Mouse (Mus musculus) forebrain, embryonic 16.5 days (tissue): ENCODE data around the gene Spo11. TPM values are rescaled to one million over a fixed set of nuclear protein-coding genes. Genes with fewer than 3 reads are reported as not detected.
A peak's percentile ranks its signal among the peaks of the same experiment; 100 is the strongest.

ENCODE experiments used
- ATAC-seq: fragments of 200-750 bp; cut with Nextera tagmentation; 2 replicates; pipeline ENCODE4 v1.8.0; 2017; ENCODE audit warnings: mild to moderate bottlenecking, moderate library complexity
- H3K27ac ChIP-seq: fragments of 300-500 bp; sonication (generic); 2 replicates; pipeline ENCODE4 v1.5.1; 2014; ENCODE audit warnings: low read length, control low read depth
- H3K27me3 ChIP-seq: fragments of 300-500 bp; sonication (generic); replicated peaks from 2 replicates; pipeline ENCODE4 v1.6.1; 2014; ENCODE audit warnings: low read length; ENCODE audit not compliant: control insufficient read depth, insufficient read depth
- H3K36me3 ChIP-seq: fragments of 300-500 bp; sonication (generic); 2 replicates; pipeline ENCODE4 v1.6.1; 2014; ENCODE audit not compliant: control insufficient read depth, insufficient read depth
- H3K4me1 ChIP-seq: fragments of 300-500 bp; sonication (generic); replicated peaks from 2 replicates; pipeline ENCODE4 v1.6.1; 2014; ENCODE audit warnings: low read length; ENCODE audit not compliant: control insufficient read depth, insufficient read depth
- H3K4me2 ChIP-seq: fragments of 300-500 bp; sonication (generic); 2 replicates; pipeline ENCODE4 v1.6.1; 2014; ENCODE audit warnings: mild to moderate bottlenecking, low read length, control low read depth
- H3K4me3 ChIP-seq: fragments of 300-500 bp; sonication (generic); replicated peaks from 2 replicates; pipeline ENCODE4 v1.5.1; 2014; ENCODE audit warnings: mild to moderate bottlenecking, low read length, control low read depth
- H3K9ac ChIP-seq: fragments of 300-500 bp; sonication (generic); replicated peaks from 2 replicates; pipeline ENCODE4 v1.6.1; 2014; ENCODE audit warnings: low read depth, low read length, control low read depth
- H3K9me3 ChIP-seq: fragments of 300-500 bp; sonication (generic); 2 replicates; pipeline ENCODE4 v1.6.1; 2016; ENCODE audit warnings: low read length; ENCODE audit not compliant: control insufficient read depth
- WGBS: fragments of 180-500 bp; shearing (Covaris S2); extraction: QIAGEN DNeasy Blood & Tissue Kit; methylation state at CpG from one replicate; pipeline ENCODE4 v1.1.7; 2014; 5-methylcytosine and 5-hydroxymethylcytosine counted together
- polyA plus RNA-seq: library from polyadenylated mRNA; unstranded; fragments of >200 nt; fragmentation: Nextera tagmentation; extraction: Ambion mirVana; gene quantifications from 2 replicates; pipeline ENCODE4 v1.2.1, GENCODE M21; 2015

The Spo11 gene
- polyA plus RNA-seq, 1 experiment from 2014 or later, result 0.75 TPM

DNA sequence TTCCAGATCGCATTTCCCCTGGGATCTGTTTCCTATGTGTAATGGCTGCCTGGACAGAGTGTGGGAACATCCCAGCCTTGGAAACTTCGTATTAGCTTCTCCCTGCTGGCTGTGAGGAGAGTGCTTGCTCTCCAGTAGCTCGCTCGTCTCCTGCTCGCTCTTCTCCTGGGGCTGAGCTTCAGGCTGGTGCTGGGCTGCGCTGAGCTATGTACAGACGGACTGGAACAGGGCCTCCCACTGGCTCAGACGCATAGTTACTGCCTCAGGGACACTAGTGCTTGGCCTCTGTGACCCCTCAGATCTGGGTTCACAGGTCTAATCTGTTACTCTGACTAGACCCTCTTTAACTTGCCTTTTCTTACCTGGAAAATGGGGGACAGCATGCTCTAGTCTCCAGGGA is 46.9 kb downstream of the Spo11 start:
- Histone ChIP-seq H3K4me1 (peaks cover 46% of the 10 kb centered on the region), H3K4me3 (no peak overlapping the region), H3K27ac (no peak overlapping the region), H3K9me3 (no peaks in the 10 kb centered on the region), H3K4me2 (no peak overlapping the region), H3K9ac (no peak overlapping the region), H3K27me3 (no peaks in the 10 kb centered on the region), H3K36me3 (no peaks in the 10 kb centered on the region)
- WGBS, result 78% methylated on average over 8 of the region's 8 CpGs
- ATAC-seq, result no peak

DNA sequence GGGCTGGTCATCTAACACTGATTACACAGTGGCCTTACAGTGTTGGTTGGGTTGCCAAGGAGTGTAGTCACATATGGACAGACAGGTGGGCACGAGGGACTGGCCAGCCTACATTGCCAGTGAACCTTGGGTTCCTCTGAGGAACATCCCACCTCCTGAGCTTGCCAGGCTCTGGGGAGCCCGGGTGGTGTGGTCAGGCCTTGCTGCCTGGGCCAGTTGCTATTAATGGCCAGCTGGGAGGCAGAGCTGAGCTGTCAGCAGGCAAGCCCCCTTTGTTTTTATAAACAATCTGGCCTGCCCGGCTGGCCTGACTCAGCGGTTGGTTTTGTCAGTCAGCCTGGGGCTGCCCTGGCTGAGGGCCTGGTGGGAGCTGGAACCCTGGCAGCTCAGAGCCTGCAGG is 47.4 kb downstream of the Spo11 start:
- Histone ChIP-seq H3K36me3 (no peaks in the 10 kb centered on the region), H3K27ac (no peak overlapping the region), H3K9me3 (no peaks in the 10 kb centered on the region), H3K4me3 (no peak overlapping the region), H3K9ac (no peak overlapping the region), H3K27me3 (no peaks in the 10 kb centered on the region), H3K4me2 (no peak overlapping the region), H3K4me1 (peaks cover 41% of the 10 kb centered on the region)
- 13% methylated on average over 4 of the region's 4 CpGs for WGBS
- peak; percentile 4; the same call in 1 of the 2 replicates for ATAC-seq

DNA sequence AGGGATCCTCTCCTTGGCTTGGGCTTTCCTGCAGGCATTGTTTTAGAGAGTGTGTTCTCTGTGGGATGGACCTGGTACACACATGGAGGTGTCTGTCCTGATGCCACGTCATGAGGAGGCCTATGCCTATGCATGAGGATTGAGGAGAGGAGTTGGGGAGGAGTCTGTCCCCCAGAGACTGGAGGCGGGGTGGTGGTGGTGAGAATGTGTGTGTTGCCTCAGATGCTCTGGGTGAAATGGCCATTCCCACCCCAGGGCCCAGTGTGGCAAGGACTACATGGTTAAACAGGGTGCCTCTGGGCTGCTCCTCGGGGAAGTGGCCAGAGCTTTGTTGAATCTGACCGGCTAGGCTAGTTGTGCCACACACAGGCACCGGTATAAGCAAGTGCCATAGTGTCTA is 48.8 kb downstream of the Spo11 start:
- Histone ChIP-seq H3K27me3 (no peaks in the 10 kb centered on the region), H3K36me3 (no peaks in the 10 kb centered on the region; the same call in 1 of the 2 replicates), H3K4me1 (peaks cover 34% of the 10 kb centered on the region), H3K9ac (no peak overlapping the region), H3K9me3 (no peaks in the 10 kb centered on the region), H3K4me2 (no peak overlapping the region), H3K4me3 (no peak overlapping the region), H3K27ac (no peak overlapping the region)
- WGBS, result 83% methylated on average over 5 of the region's 5 CpGs
- no peak for ATAC-seq

DNA sequence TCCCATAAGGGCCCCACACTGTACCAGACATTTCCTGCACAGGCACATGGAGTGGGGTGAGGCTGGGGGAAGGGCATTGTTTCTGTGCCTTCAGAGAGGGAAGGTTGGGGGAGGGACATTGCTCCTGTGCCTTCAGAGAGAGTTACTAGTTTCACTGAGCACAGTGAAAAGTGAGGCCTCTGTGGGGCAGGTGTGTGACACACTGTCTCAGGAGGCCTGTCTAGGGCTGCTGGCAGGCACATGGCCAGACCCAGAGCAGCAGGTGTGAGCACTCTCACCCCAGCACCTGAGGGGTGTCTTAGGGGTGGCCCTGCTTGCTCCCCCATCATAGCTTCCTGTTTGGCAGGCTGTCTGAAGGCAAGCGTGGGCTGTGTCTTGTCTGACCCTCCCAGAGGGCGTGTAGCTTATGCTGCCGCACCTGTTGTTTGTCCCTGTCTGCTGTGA is 49.2 kb downstream of the Spo11 start:
- Histone ChIP-seq H3K4me3 (no peak overlapping the region), H3K4me1 (peaks cover 34% of the 10 kb centered on the region), H3K9ac (no peak overlapping the region), H3K36me3 (no peaks in the 10 kb centered on the region; the same call in 1 of the 2 replicates), H3K27me3 (no peaks in the 10 kb centered on the region), H3K4me2 (no peak overlapping the region), H3K27ac (no peak overlapping the region), H3K9me3 (no peaks in the 10 kb centered on the region)
- 79% methylated on average over 3 of the region's 3 CpGs for WGBS
- ATAC-seq, result no peak

DNA sequence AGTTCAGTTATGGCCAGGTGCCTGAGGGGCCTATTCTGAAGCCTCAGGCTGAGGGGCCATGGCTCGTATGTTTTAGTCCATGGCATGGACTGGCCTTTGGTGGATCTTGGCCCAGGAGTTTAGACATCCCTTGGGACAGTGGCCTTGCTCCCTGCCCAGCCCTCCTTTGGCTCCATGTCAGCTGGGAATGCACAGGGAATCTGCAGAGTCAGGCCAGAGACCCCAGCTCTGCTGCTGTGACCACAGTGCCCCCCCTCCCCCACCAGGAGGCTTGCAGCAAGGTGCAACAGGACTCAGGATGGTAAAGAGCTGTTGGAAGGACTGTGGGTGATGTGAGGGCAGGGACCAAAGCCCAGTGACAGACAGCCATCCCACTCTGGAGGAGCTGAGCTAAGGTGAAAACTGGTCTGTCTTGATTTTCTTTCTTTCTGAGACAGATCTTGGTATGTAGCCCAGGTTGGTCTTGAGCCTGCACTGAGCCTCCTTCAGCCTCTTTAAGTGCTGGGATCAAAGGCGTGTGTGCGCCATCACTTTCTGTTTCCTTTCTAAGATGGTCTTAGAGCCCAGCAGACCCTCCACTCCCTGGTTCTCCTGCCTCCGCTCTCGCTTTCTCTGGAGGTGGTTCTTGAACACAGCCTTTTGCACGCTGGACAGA is 49.8 kb downstream of the Spo11 start:
- H3K27ac ChIP-seq, result no peak overlapping the region
- H3K36me3 ChIP-seq, result no peaks in the 10 kb centered on the region; the same call in 1 of the 2 replicates
- H3K4me3 ChIP-seq, result no peak overlapping the region
- no peak overlapping the region for H3K9ac ChIP-seq
- H3K27me3 ChIP-seq, result no peaks in the 10 kb centered on the region
- H3K9me3 ChIP-seq, result no peaks in the 10 kb centered on the region
- H3K4me2 ChIP-seq, result no peak overlapping the region
- 92% methylated on average over 6 of the region's 6 CpGs for WGBS
- peaks cover 33% of the 10 kb centered on the region for H3K4me1 ChIP-seq
- ATAC-seq, result no peak

DNA sequence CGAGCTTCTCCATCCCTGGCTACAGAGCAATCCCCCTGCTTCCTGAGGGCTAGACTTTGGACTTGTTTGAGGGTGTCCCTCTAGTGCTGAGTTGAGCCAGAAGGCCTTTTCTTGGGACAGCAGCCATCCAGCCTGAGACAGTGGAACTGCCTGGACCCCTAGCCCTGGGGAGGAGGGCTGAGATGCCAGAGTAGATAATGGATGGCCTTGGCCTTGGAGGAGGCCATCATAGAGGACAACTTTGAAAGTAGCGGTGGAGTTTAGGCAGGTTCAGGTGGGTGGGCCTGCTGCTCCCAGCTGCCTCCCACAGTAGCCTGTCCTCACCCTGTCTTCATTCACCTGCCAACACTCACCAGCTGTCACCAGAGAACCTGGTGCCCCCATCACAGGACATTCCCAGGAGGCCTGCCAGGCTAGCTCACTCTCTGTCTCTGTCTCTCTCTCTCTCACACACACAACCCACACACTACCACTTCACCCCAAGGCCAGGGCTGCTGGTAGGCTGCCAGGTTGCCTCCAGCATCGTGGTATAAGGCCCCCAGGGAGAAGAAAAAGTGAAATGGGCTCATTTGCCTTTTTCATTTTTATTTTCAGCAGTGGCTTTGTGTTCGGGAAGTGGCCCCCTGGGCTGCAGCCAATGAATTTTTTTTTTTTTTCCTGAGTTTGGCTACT is 50.5 kb downstream of the Spo11 start:
- Histone ChIP-seq H3K4me1 (peaks cover 27% of the 10 kb centered on the region), H3K9me3 (no peaks in the 10 kb centered on the region), H3K27ac (no peak overlapping the region), H3K4me3 (no peak overlapping the region), H3K36me3 (peaks cover under 1% of the 10 kb centered on the region), H3K27me3 (no peaks in the 10 kb centered on the region), H3K4me2 (no peak overlapping the region), H3K9ac (no peak overlapping the region)
- 64% methylated on average over 4 of the region's 4 CpGs for WGBS
- no peak for ATAC-seq

DNA sequence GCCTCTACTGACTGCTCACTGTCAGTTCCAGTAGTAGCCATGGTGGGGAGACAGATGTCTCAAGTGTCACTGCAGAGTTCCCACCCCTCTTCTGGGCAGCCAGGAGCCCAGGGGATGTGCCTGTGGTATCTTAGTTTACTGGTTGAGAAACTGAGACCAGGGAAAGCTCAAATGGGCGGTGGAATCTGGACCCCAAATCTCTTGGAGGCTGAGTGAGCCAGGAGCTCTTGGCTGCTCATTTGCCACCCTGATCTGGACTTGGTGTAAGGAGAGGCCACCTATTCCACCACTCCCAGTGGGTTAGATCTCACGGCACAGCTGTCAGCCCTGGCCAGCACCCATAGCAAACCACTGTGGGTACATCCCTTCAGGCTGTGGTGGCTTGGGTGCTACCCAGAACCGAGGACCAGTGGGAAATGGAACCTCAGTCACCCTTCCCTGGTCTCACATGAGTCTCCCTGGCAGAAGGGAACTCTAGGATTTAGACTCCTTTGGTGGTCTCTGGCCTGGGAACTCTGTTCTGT is 51.1 kb downstream of the Spo11 start:
- H3K27ac ChIP-seq, result no peak overlapping the region
- H3K9ac ChIP-seq, result no peak overlapping the region
- peaks cover 21% of the 10 kb centered on the region for H3K4me1 ChIP-seq
- 91% methylated on average over 3 of the region's 3 CpGs for WGBS
- H3K27me3 ChIP-seq, result no peaks in the 10 kb centered on the region
- H3K4me3 ChIP-seq, result no peak overlapping the region
- H3K4me2 ChIP-seq, result no peak overlapping the region
- no peaks in the 10 kb centered on the region for H3K9me3 ChIP-seq
- ATAC-seq, result no peak
- H3K36me3 ChIP-seq, result peaks cover 4% of the 10 kb centered on the region

DNA sequence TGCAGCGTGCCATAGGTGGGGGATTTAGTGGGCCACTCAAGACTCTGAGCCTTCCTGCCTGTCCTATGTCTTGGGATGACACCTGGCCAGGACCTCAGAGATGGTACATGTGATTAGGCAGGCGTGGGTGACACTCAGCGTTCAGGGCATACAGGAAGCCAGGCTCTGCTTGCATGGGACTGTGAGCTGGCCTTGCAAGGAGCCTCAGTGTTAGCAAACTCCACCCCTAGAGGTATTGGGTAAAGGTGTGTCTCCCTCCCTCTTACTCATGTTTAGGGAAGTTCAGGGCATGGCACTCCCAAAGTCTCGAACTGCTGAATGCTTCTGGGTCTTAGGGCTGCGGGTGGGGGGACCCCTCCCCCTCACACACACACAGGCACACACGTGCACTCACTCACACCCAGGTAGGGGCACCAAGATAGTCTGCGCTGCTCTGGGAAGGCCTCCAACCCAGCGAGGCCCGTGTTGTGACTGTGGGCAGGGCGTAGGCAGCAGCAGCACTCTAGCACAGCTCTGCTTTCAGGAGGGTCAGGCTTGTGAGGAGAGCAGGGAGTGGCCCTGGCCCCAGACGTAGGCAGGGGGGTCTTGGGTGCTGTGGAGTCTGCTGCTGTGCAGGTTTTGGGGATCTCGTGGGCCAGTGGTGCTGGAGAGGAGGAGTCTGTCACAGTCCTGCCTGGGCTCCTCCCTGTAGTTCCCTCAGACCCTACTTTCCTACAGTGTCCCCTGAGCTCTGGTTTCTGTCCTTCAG is 53.3 kb downstream of the Spo11 start:
- ATAC-seq, result no peak
- no peaks in the 10 kb centered on the region for H3K9me3 ChIP-seq
- no peak overlapping the region for H3K27ac ChIP-seq
- WGBS, result 78% methylated on average over 12 of the region's 12 CpGs
- H3K4me1 ChIP-seq, result peaks cover 4% of the 10 kb centered on the region
- no peaks in the 10 kb centered on the region for H3K27me3 ChIP-seq
- H3K9ac ChIP-seq, result no peak overlapping the region
- H3K4me2 ChIP-seq, result no peak overlapping the region
- H3K4me3 ChIP-seq, result no peak overlapping the region
- peaks cover 11% of the 10 kb centered on the region for H3K36me3 ChIP-seq

DNA sequence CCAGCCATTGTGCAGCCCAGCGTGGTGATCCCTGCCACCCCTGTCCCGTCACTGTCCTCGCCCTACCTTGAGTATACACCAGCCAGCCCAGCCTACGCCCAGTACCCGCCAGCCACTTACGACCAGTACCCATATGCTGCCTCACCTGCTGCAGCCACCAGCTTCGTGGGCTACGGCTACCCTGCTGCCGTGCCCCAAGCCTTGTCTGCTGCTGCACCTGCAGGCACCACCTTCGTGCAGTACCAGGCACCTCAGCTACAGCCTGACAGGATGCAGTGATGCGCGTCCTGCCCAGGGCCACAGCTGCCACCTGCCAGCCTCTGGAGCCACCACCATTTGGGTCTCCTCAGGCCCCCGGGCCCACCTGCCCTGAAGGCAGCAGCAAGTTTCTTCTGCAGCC is 56.0 kb downstream of the Spo11 start:
- H3K4me1 ChIP-seq, result no peaks in the 10 kb centered on the region
- no peak overlapping the region for H3K4me3 ChIP-seq
- WGBS, result 94% methylated on average over 13 of the region's 13 CpGs
- H3K9me3 ChIP-seq, result no peaks in the 10 kb centered on the region
- H3K4me2 ChIP-seq, result no peak overlapping the region
- no peak overlapping the region for H3K27ac ChIP-seq
- H3K9ac ChIP-seq, result no peak overlapping the region
- peaks cover 11% of the 10 kb centered on the region for H3K36me3 ChIP-seq
- ATAC-seq, result no peak
- H3K27me3 ChIP-seq, result no peaks in the 10 kb centered on the region
